Mouse (Mus musculus) stomach, postnatal 0 days (tissue): ENCODE measurements around the gene Slc16a5. TPM values are rescaled to one million over a fixed set of nuclear protein-coding genes. Genes with fewer than 3 reads are reported as not detected.

ENCODE experiments used
- ATAC-seq: fragments of 200-750 bp; cut with Nextera tagmentation; 2 replicates; pipeline ENCODE4 v1.8.0; 2017; ENCODE audit not compliant: low FRiP score, low TSS enrichment
- DNase-seq: peaks from one replicate; pipeline ENCODE4 v3.0.0-alpha.2; 2016; ENCODE audit warnings: low spot score
- H3K27ac ChIP-seq: fragments of 300-500 bp; sonication (generic); replicated peaks from 2 replicates; pipeline ENCODE4 v1.5.1; 2014; ENCODE audit warnings: mild to moderate bottlenecking, control low read depth
- H3K27me3 ChIP-seq: fragments of 300-500 bp; sonication (generic); 2 replicates; pipeline ENCODE4 v1.6.1; 2014; ENCODE audit warnings: low read length; ENCODE audit not compliant: control insufficient read depth, insufficient read depth
- H3K36me3 ChIP-seq: fragments of 300-500 bp; sonication (generic); 2 replicates; pipeline ENCODE4 v1.6.1; 2014; ENCODE audit warnings: low read length, mixed read lengths; ENCODE audit not compliant: control insufficient read depth, insufficient read depth
- H3K4me1 ChIP-seq: fragments of 300-500 bp; sonication (generic); replicated peaks from 2 replicates; pipeline ENCODE4 v1.6.1; 2014; ENCODE audit warnings: antibody characterized with exemption; ENCODE audit not compliant: control insufficient read depth, insufficient read depth
- H3K4me2 ChIP-seq: fragments of 300-500 bp; sonication (generic); replicated peaks from 2 replicates; pipeline ENCODE4 v1.6.1; 2014; ENCODE audit warnings: low read depth, mild to moderate bottlenecking, control low read depth, moderate library complexity
- H3K4me3 ChIP-seq: fragments of 300-500 bp; sonication (generic); 2 replicates; pipeline ENCODE4 v1.5.1; 2014; ENCODE audit warnings: low read depth, low read length, control low read depth
- H3K9ac ChIP-seq: fragments of 300-500 bp; sonication (generic); 2 replicates; pipeline ENCODE4 v1.6.1; 2014; ENCODE audit warnings: mild to moderate bottlenecking, low read length, control low read depth, mixed read lengths
- H3K9me3 ChIP-seq: fragments of 300-500 bp; sonication (generic); 2 replicates; pipeline ENCODE4 v1.6.1; 2016; ENCODE audit warnings: low read length; ENCODE audit not compliant: control insufficient read depth
- CTCF ChIP-seq: IDR thresholded peaks from 2 replicates; pipeline ENCODE4 v1.5.1; 2016; ENCODE audit warnings: antibody characterized with exemption, low read depth, mild to moderate bottlenecking, moderate library complexity
- EP300 ChIP-seq: optimal IDR thresholded peaks from 2 replicates; pipeline ENCODE3; 2016; ENCODE audit warnings: antibody characterized with exemption
- WGBS: fragments of 180-500 bp; shearing (Covaris S2); extraction: QIAGEN DNeasy Blood & Tissue Kit; methylation state at CpG from one replicate; pipeline ENCODE4 v1.1.7; 2014; 5-methylcytosine and 5-hydroxymethylcytosine counted together
- polyA plus RNA-seq: library from polyadenylated mRNA; unstranded; fragments of >200 nt; fragmentation: Nextera tagmentation; extraction: Ambion mirVana; gene quantifications from 2 replicates; pipeline ENCODE4 v1.2.1, GENCODE M21; 2015

Gene Slc16a5
- polyA plus RNA-seq, result 14.4 and 17.3 TPM in 2 replicates

GRCm38 (mm10) chr11:115462243-115462891 is at the start of gene Slc16a5:
TSS of gene Slc16a5 (plus strand) at chr11:115462474.
- no peaks in the 10 kb centered on the region for H3K36me3 ChIP-seq
- H3K27ac ChIP-seq, result peak within 1 kb of the TSS; percentile 78
- peak within 1 kb of the TSS; percentile 35 for H3K4me2 ChIP-seq
- WGBS, result 63% methylated on average over 16 of the region's 16 CpGs
- no peak for TF ChIP-seq CTCF
- no peaks in the 10 kb centered on the region for H3K27me3 ChIP-seq
- peak within 1 kb of the TSS; percentile 23; the same call in 1 of the 2 replicates for H3K9ac ChIP-seq
- peak; percentile 77 for DNase-seq
- ATAC-seq, result peak; percentile 73
- H3K9me3 ChIP-seq, result no peaks in the 10 kb centered on the region
- no peaks in the 10 kb centered on the region for H3K4me1 ChIP-seq
- H3K4me3 ChIP-seq, result no peak within 1 kb of the TSS

GRCm38 (mm10) chr11:115419531-115420237 is 42.6 kb upstream of the Slc16a5 start, which contains the start of the genes Atp5h and Kctd2:
TSS of gene Atp5h (minus strand) at chr11:115419962.
TSS of gene Kctd2 (plus strand) at chr11:115420128.
- DNase-seq, result peak; percentile 96

GRCm38 (mm10) chr11:115420336-115421190 is 41.7 kb upstream of the Slc16a5 start:
- 1% methylated on average over 32 of the region's 45 CpGs for WGBS
- peaks cover 6% of the 10 kb centered on the region for H3K36me3 ChIP-seq
- H3K9ac ChIP-seq, result peak overlapping the region; percentile 92
- no peaks in the 10 kb centered on the region for H3K27me3 ChIP-seq
- ATAC-seq (peak; percentile 56), DNase-seq (peak; percentile 81)
- H3K4me2 ChIP-seq, result peak overlapping the region; percentile 97
- no peaks in the 10 kb centered on the region for H3K9me3 ChIP-seq
- peak overlapping the region; percentile 87 for H3K27ac ChIP-seq
- peak overlapping the region; percentile 88 for H3K4me3 ChIP-seq
- TF ChIP-seq EP300, result no peak
- 0 out of 2 replicates have a peak, but pooled peaks have one; percentile 5 for TF ChIP-seq CTCF
- peaks cover 8% of the 10 kb centered on the region; the same call in 1 of the 2 replicates for H3K4me1 ChIP-seq

More at GRCm38 (mm10) chr11:115419531-115420237, 42.6 kb upstream of the Slc16a5 start, which contains the start of the genes Atp5h and Kctd2:
- Histone ChIP-seq H3K27ac (peak within 1 kb of the TSS; percentile 87), H3K27me3 (no peaks in the 10 kb centered on the region), H3K9me3 (no peaks in the 10 kb centered on the region), H3K36me3 (peaks cover 6% of the 10 kb centered on the region), H3K9ac (peak within 1 kb of the TSS; percentile 92), H3K4me2 (peak within 1 kb of the TSS; percentile 97), H3K4me1 (peaks cover 8% of the 10 kb centered on the region; the same call in 1 of the 2 replicates), H3K4me3 (peak within 1 kb of the TSS; percentile 88)
- ATAC-seq, result peak; percentile 97
- WGBS, result under 1% methylated on average over 42 of the region's 56 CpGs
- TF ChIP-seq EP300 (no peak), CTCF (no peak)

- DNase-seq (no peak), ATAC-seq (no peak)
- H3K27me3 ChIP-seq, result no peaks in the 10 kb centered on the region
- WGBS, result 28% methylated on average over 1 of the region's 1 CpGs
- no peak overlapping the region for H3K9ac ChIP-seq
- H3K36me3 ChIP-seq, result peaks cover 4% of the 10 kb centered on the region
- H3K4me2 ChIP-seq, result peak overlapping the region; percentile 97; the same call in 1 of the 2 replicates
- peak overlapping the region; percentile 88; the same call in 1 of the 2 replicates for H3K4me3 ChIP-seq
- H3K9me3 ChIP-seq, result no peaks in the 10 kb centered on the region
- no peak overlapping the region for H3K27ac ChIP-seq
- no peak for TF ChIP-seq EP300
- no peak for TF ChIP-seq CTCF
- H3K4me1 ChIP-seq, result peaks cover 8% of the 10 kb centered on the region; the same call in 1 of the 2 replicates
These were observed 40.9 kb upstream of the Slc16a5 start for GRCm38 (mm10) chr11:115421328-115421727.

- Histone ChIP-seq H3K9me3 (no peaks in the 10 kb centered on the region), H3K36me3 (peaks cover 3% of the 10 kb centered on the region; the same call in 1 of the 2 replicates), H3K9ac (no peak overlapping the region), H3K4me2 (0 out of 2 replicates have a peak overlapping the region, but pooled peaks have one; percentile 11), H3K27ac (no peak overlapping the region), H3K27me3 (no peaks in the 10 kb centered on the region), H3K4me3 (no peak overlapping the region), H3K4me1 (peaks cover 8% of the 10 kb centered on the region; the same call in 1 of the 2 replicates)
- DNase-seq, result no peak
- ATAC-seq, result no peak
- TF ChIP-seq EP300 (no peak), CTCF (no peak)
- 84% methylated on average over 16 of the region's 16 CpGs for WGBS
These were observed 40.3 kb upstream of the Slc16a5 start for GRCm38 (mm10) chr11:115421972-115422371.
